Mouse (Mus musculus) spleen, postnatal 4 days (tissue): ENCODE measurements around the gene Klhl5.

Source experiments
- DNase-seq, 2 experiments: peaks; one replicate each; pipeline ENCODE4 v3.0.0; 2022; ENCODE audit warnings: low spot score in 2 of 2

Klhl5 gene

GRCm38 (mm10) chr5:65146749-65147148, 39.4 kb downstream of the Klhl5 start:
- no peak for DNase-seq

- no peak for DNase-seq
Measured at GRCm38 (mm10) chr5:65149706-65150105, 42.4 kb downstream of the Klhl5 start.

GRCm38 (mm10) chr5:65150376-65150955, 43.1 kb downstream of the Klhl5 start:
- DNase-seq, result no peak

GRCm38 (mm10) chr5:65151276-65151675, 43.9 kb downstream of the Klhl5 start:
- no peak for DNase-seq

- DNase-seq, result no peak
Measured at GRCm38 (mm10) chr5:65151767-65152166, 44.4 kb downstream of the Klhl5 start.

- no peak for DNase-seq
Measured at GRCm38 (mm10) chr5:65154287-65154686, 46.9 kb downstream of the Klhl5 start.

GRCm38 (mm10) chr5:65156853-65157252, 49.5 kb downstream of the Klhl5 start:
- peak; percentile 41 to 71 for DNase-seq

GRCm38 (mm10) chr5:65157412-65158381, 50.4 kb downstream of the Klhl5 start:
- no peak for DNase-seq

GRCm38 (mm10) chr5:65158696-65159305, 51.5 kb downstream of the Klhl5 start:
- DNase-seq, result no peak

GRCm38 (mm10) chr5:65163001-65163400, 55.7 kb downstream of the Klhl5 start:
- no peak for DNase-seq

- no peak for DNase-seq
Measured at GRCm38 (mm10) chr5:65163489-65164092, 56.3 kb downstream of the Klhl5 start.

GRCm38 (mm10) chr5:65170206-65170605, 62.9 kb downstream of the Klhl5 start:
- DNase-seq, result no peak

- DNase-seq, result no peak
Measured at GRCm38 (mm10) chr5:65175035-65175917, 67.9 kb downstream of the Klhl5 start.

GRCm38 (mm10) chr5:65175918-65176484, 68.7 kb downstream of the Klhl5 start:
- no peak for DNase-seq

- no peak for DNase-seq
Measured at GRCm38 (mm10) chr5:65177026-65177514, 69.7 kb downstream of the Klhl5 start.

GRCm38 (mm10) chr5:65178477-65178876, 71.1 kb downstream of the Klhl5 start:
- DNase-seq, result no peak

GRCm38 (mm10) chr5:65181160-65181793, 73.9 kb downstream of the Klhl5 start:
- DNase-seq, result no peak

GRCm38 (mm10) chr5:65181794-65182169, 74.4 kb downstream of the Klhl5 start:
- no peak for DNase-seq

- DNase-seq, result no peak
Measured at GRCm38 (mm10) chr5:65182268-65182667, 74.9 kb downstream of the Klhl5 start.

- DNase-seq, result no peak
Measured at GRCm38 (mm10) chr5:65191601-65192000, 84.3 kb downstream of the Klhl5 start.
